Mouse (Mus musculus) ES-E14 (cell line): Measurements from ENCODE around the gene Rnf222. TPM values are rescaled to one million over a fixed set of nuclear protein-coding genes. Genes with fewer than 3 reads are reported as not detected.

Experiments
- DNase-seq: peaks from one replicate; pipeline ENCODE4 v3.0.0-alpha.2; 2013; ENCODE audit warnings: low read depth, low spot score
- H3K27ac ChIP-seq: 2 replicates; pipeline ENCODE4 v1.5.1; 2012; ENCODE audit warnings: low read depth, mild to moderate bottlenecking, low read length, moderate library complexity, mixed read lengths; ENCODE audit not compliant: poor library complexity, insufficient read depth, severe bottlenecking
- H3K36me3 ChIP-seq: 2 replicates; pipeline ENCODE4 v1.6.1; 2012; ENCODE audit warnings: mild to moderate bottlenecking, low read length, moderate library complexity, mixed read lengths; ENCODE audit not compliant: control insufficient read depth, poor library complexity, insufficient read depth, severe bottlenecking
- H3K4me1 ChIP-seq, 2 experiments: fragments of 150-350 bp in 1 of 2; sonication (generic) in 1 of 2; 2 replicates each; pipeline ENCODE4 v1.6.1; 2012; ENCODE audit warnings: low read length in 2 of 2, mild to moderate bottlenecking in 1 of 2, mixed read lengths in 1 of 2; ENCODE audit not compliant: control insufficient read depth in 2 of 2, insufficient read depth in 2 of 2, poor library complexity in 1 of 2
- H3K4me3 ChIP-seq, 2 experiments: fragments of 150-350 bp in 1 of 2; sonication (generic) in 1 of 2; 2 replicates each; pipeline ENCODE4 v1.5.1; 2012; ENCODE audit warnings: low read length in 2 of 2, low read depth in 1 of 2, mild to moderate bottlenecking in 1 of 2, mixed read lengths in 1 of 2; ENCODE audit not compliant: insufficient read depth in 1 of 2, poor library complexity in 1 of 2, severe bottlenecking in 1 of 2
- H3K9ac ChIP-seq: 2 replicates; pipeline ENCODE4 v1.6.1; 2012; ENCODE audit warnings: low read depth, mild to moderate bottlenecking, low read length, mixed read lengths; ENCODE audit not compliant: poor library complexity, insufficient read depth, severe bottlenecking
- H3K9me3 ChIP-seq: fragments of 150-350 bp; sonication (generic); 2 replicates; pipeline ENCODE4 v1.6.1; 2012; ENCODE audit warnings: low read depth, mild to moderate bottlenecking, low read length; ENCODE audit not compliant: control insufficient read depth, insufficient read depth
- CHD2 ChIP-seq: IDR thresholded peaks from 2 replicates; pipeline ENCODE4 v1.6.1; 2014; ENCODE audit warnings: mild to moderate bottlenecking, low read depth, low read length, inconsistent platforms
- HCFC1 ChIP-seq: IDR thresholded peaks from 2 replicates; pipeline ENCODE4 v1.6.1; 2012; ENCODE audit warnings: low read length, inconsistent platforms, borderline replicate concordance; ENCODE audit not compliant: insufficient read depth
- MAFK ChIP-seq: IDR thresholded peaks from 2 replicates; pipeline ENCODE4 v1.6.1; 2014; ENCODE audit warnings: mild to moderate bottlenecking, low read depth, low read length, inconsistent platforms; ENCODE audit not compliant: insufficient read depth
- ZC3H11A ChIP-seq: IDR thresholded peaks from 2 replicates; pipeline ENCODE4 v1.6.1; 2012; ENCODE audit warnings: low read depth, mild to moderate bottlenecking, inconsistent platforms, low read length, borderline replicate concordance
- ZNF384 ChIP-seq: IDR thresholded peaks from 2 replicates; pipeline ENCODE4 v1.6.1; 2012; ENCODE audit warnings: low read depth, low read length, inconsistent platforms
- in situ Hi-C, 2 experiments: fragments of 600-800 bp; cut with MboI; formaldehyde crosslinking; loops; one replicate each; pipeline ENCODE4 v1.15.1; 2025; ENCODE audit warnings: low sequenced_read_pairs in 2 of 2, inconsistent platforms in 1 of 2; ENCODE audit not compliant: unreplicated experiment in 2 of 2
- total RNA-seq: library from RNA; depleted of rRNA; stranded (reverse); fragments of 300-350 nt; gene quantifications from 2 replicates; pipeline ENCODE4 v1.2.3, GENCODE M21; 2012; rRNA removed

The Rnf222 gene
- 0.09 TPM in 1 of 2 replicates, not detected in the other for total RNA-seq

GRCm38 (mm10) chr11:68888253-68888652 is at the start of gene Rnf222:
Gene Rnf222, plus strand, starts transcription at chr11:68888553.
- Histone ChIP-seq H3K4me1 (peaks cover 0 to 4% of the 10 kb centered on the region in 2 experiments; a peak in 1 of 4 replicates), H3K36me3 (no peaks in the 10 kb centered on the region), H3K9ac (no peak within 1 kb of the TSS), H3K9me3 (no peaks in the 10 kb centered on the region), H3K4me3 (no peak within 1 kb of the TSS), H3K27ac (no peak within 1 kb of the TSS)
- DNase-seq: no peak
- in situ Hi-C loops: no loop called here
- TF ChIP-seq CHD2 (no peak), ZC3H11A (no peak), MAFK (no peak), ZNF384 (no peak), HCFC1 (no peak)

GRCm38 (mm10) chr11:68839606-68840005 is 48.7 kb upstream of the Rnf222 start:
- in situ Hi-C loops: no loop called here
- DNase-seq: no peak

GRCm38 (mm10) chr11:68850862-68851261 is 37.5 kb upstream of the Rnf222 start:
- Histone ChIP-seq H3K9me3 (no peaks in the 10 kb centered on the region), H3K36me3 (no peaks in the 10 kb centered on the region), H3K9ac (no peak overlapping the region), H3K27ac (no peak overlapping the region), H3K4me3 (no peak overlapping the region), H3K4me1 (peaks cover 0 to 5% of the 10 kb centered on the region in 2 experiments; a peak in 1 of 4 replicates)
- TF ChIP-seq MAFK (no peak), ZC3H11A (no peak), HCFC1 (no peak), ZNF384 (no peak), CHD2 (no peak)
- no peak for DNase-seq
- in situ Hi-C loops: no loop called here

More at GRCm38 (mm10) chr11:68839606-68840005, 48.7 kb upstream of the Rnf222 start:
- Histone ChIP-seq H3K9ac (no peak overlapping the region), H3K36me3 (peaks cover 13% of the 10 kb centered on the region), H3K9me3 (no peaks in the 10 kb centered on the region), H3K4me3 (no peak overlapping the region), H3K4me1 (no peaks in the 10 kb centered on the region), H3K27ac (no peak overlapping the region)
- no peak for TF ChIP-seq HCFC1
- no peak for TF ChIP-seq CHD2
- no peak for TF ChIP-seq MAFK
- no peak for TF ChIP-seq ZC3H11A

- DNase-seq: no peak
- Histone ChIP-seq H3K27ac (peak overlapping the region; percentile 82), H3K4me1 (peaks cover 0 to 5% of the 10 kb centered on the region in 2 experiments; a peak in 1 of 4 replicates), H3K9ac (peak overlapping the region; percentile 90), H3K36me3 (no peaks in the 10 kb centered on the region), H3K9me3 (no peaks in the 10 kb centered on the region), H3K4me3 (peak overlapping the region; percentile 91)
- in situ Hi-C loops: no loop called here
- TF ChIP-seq ZNF384 (no peak), ZC3H11A (no peak), MAFK (no peak), HCFC1 (no peak), CHD2 (no peak)
Observed at GRCm38 (mm10) chr11:68851644-68852485, 36.5 kb upstream of the Rnf222 start.
